Mouse (Mus musculus) midbrain, embryonic 10.5 days (tissue): ENCODE measurements at regions not wholly inside any gene's neighbourhood (a gene's known extent, or its start where the extent isn't known, plus 50 kb on each side); places are given as distances from the start of the nearest gene placed in this dataset.

ENCODE experiments used
- DNase-seq: peaks from one replicate; pipeline ENCODE4 v3.0.0-alpha.2; 2017; ENCODE audit warnings: low spot score
- H3K27ac ChIP-seq: fragments of 300-500 bp; sonication (generic); replicated peaks from 2 replicates; pipeline ENCODE4 v1.5.1; 2016; ENCODE audit warnings: mild to moderate bottlenecking
- H3K27me3 ChIP-seq: fragments of 300-500 bp; sonication (generic); 2 replicates; pipeline ENCODE4 v1.6.1; 2016; ENCODE audit warnings: low read depth, mild to moderate bottlenecking; ENCODE audit not compliant: poor library complexity, severe bottlenecking
- H3K36me3 ChIP-seq: fragments of 300-500 bp; sonication (generic); 2 replicates; pipeline ENCODE4 v1.6.1; 2016; ENCODE audit warnings: mild to moderate bottlenecking, moderate library complexity
- H3K4me1 ChIP-seq: fragments of 300-500 bp; sonication (generic); 2 replicates; pipeline ENCODE4 v1.6.1; 2016
- H3K4me3 ChIP-seq: fragments of 300-500 bp; sonication (generic); 2 replicates; pipeline ENCODE4 v1.5.1; 2016; ENCODE audit warnings: mild to moderate bottlenecking, moderate library complexity
- H3K9me3 ChIP-seq: fragments of 300-500 bp; sonication (generic); replicated peaks from 2 replicates; pipeline ENCODE4 v1.6.1; 2016; ENCODE audit warnings: mild to moderate bottlenecking
- WGBS: fragments of 180-500 bp; shearing (Covaris S2); methylation state at CpG from one replicate; pipeline ENCODE4 v1.1.7; 2016; 5-methylcytosine and 5-hydroxymethylcytosine counted together

DNA sequence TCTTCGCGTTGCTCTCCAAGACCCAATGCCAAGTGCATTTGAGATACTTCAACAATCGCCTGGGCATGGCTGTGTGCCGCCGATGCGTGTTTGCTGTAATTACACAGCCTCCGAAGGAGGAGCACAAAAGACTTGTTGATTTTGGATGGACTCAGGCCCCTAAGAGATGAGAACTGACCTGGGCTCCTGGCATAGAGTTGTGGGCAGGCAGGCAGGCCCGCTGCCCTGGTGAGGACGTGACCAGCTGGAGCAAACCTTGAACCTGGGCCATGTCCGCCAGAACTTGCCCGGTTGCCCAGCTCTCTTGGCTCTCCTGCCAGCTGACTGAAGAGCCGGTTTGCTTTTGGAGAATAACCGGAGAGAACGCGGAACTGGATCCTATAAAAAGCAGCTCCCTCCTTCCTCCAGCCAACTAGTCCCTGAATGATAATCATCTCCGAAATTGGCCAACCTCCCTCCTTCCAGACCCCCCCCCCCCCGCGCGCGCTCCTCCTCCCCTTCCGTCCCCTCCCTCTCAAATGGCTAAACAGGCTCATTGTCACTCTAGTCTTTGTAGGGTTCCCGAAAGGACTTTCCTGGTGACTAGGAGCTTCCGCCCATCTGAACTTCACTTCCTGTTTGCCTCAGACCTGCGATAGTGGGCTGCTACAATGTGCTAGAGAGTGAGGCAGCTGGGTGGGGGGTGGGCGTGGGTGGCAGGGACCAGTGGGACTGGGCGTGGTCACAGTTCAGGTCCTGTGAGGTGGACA, 237.5 kb downstream of the Uaca start:
- Histone ChIP-seq H3K27me3 (peaks cover 15% of the 10 kb centered on the region), H3K4me1 (peaks cover 25% of the 10 kb centered on the region), H3K9me3 (no peaks in the 10 kb centered on the region), H3K4me3 (no peak overlapping the region), H3K36me3 (no peaks in the 10 kb centered on the region), H3K27ac (no peak overlapping the region; the same call in 1 of the 2 replicates)
- DNase-seq, result no peak
- 84% methylated on average over 26 of the region's 26 CpGs for WGBS

- Histone ChIP-seq H3K4me3 (no peak overlapping the region), H3K27me3 (peaks cover 12% of the 10 kb centered on the region), H3K36me3 (no peaks in the 10 kb centered on the region), H3K9me3 (no peaks in the 10 kb centered on the region), H3K27ac (0 out of 2 replicates have a peak overlapping the region, but pooled peaks have one; percentile 42), H3K4me1 (peaks cover 26% of the 10 kb centered on the region)
- DNase-seq, result no peak
- 92% methylated on average over 23 of the region's 23 CpGs for WGBS
Measured at GRCm38 (mm10) chr9:61032448-61033433, 238.4 kb downstream of the Uaca start.

DNA sequence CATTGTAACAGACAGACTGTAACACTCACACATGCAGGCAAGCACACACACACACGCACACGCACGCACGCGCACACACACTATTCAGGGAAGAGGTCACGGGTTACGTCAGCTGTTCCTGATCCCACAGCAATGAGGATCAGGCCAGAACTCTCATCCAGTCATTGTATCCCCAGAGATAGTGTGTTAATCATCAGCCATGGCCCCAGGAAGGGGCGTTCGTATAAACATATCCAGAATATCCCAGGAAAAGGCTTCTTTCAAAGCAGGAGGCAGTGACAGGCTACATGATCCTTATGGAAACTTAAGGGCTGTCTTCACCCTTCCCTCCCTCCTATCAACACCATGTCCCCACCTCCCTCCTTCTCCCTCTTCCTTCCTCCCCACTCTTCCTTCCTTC, 239.3 kb downstream of the Uaca start:
- WGBS, result 77% methylated on average over 9 of the region's 9 CpGs
- Histone ChIP-seq H3K9me3 (no peaks in the 10 kb centered on the region), H3K4me1 (peaks cover 30% of the 10 kb centered on the region), H3K27ac (0 out of 2 replicates have a peak overlapping the region, but pooled peaks have one; percentile 42), H3K4me3 (no peak overlapping the region), H3K36me3 (no peaks in the 10 kb centered on the region), H3K27me3 (peaks cover 18% of the 10 kb centered on the region)
- no peak for DNase-seq

- Histone ChIP-seq H3K9me3 (no peaks in the 10 kb centered on the region), H3K27ac (peak overlapping the region; percentile 1), H3K4me1 (peaks cover 34% of the 10 kb centered on the region), H3K27me3 (peaks cover 33% of the 10 kb centered on the region), H3K4me3 (no peak overlapping the region), H3K36me3 (no peaks in the 10 kb centered on the region)
- no peak for DNase-seq
- 40% methylated on average over 2 of the region's 2 CpGs for WGBS
Measured at GRCm38 (mm10) chr9:61042063-61042462, 247.7 kb downstream of the Uaca start.

DNA sequence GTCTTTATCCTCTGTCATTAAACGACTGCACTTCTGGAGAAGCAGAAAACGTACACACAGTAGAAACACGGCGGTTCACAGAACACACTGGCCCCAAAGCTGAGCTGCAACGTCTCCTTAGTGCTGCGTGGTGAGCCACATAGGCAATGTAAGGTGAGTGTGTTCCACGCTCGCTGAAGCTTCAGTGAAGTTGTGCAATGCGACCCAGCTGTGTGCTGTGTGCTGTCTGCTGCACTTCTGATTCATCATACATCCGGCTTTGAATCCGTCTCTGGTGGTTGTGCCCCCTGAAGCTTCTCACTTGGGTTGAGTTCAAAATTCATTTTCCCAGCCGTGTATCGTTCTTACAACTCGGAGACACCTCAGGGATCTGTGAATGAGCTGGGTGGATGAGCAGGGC, 250.6 kb downstream of the Uaca start:
- no peak overlapping the region for H3K27ac ChIP-seq
- no peaks in the 10 kb centered on the region for H3K36me3 ChIP-seq
- WGBS, result 91% methylated on average over 14 of the region's 14 CpGs
- no peaks in the 10 kb centered on the region for H3K9me3 ChIP-seq
- H3K4me1 ChIP-seq, result peaks cover 19% of the 10 kb centered on the region
- no peak for DNase-seq
- no peak overlapping the region for H3K4me3 ChIP-seq
- H3K27me3 ChIP-seq, result peaks cover 31% of the 10 kb centered on the region

GRCm38 (mm10) chr9:61046517-61046916, 252.2 kb downstream of the Uaca start:
- DNase-seq, result peak; percentile 77
- Histone ChIP-seq H3K9me3 (no peaks in the 10 kb centered on the region; the same call in 1 of the 2 replicates), H3K4me1 (peaks cover 18% of the 10 kb centered on the region), H3K4me3 (no peak overlapping the region), H3K36me3 (no peaks in the 10 kb centered on the region), H3K27me3 (peaks cover 31% of the 10 kb centered on the region), H3K27ac (no peak overlapping the region)
- 23% methylated on average over 7 of the region's 7 CpGs for WGBS

GRCm38 (mm10) chr9:61047289-61047688, 252.9 kb downstream of the Uaca start:
- Histone ChIP-seq H3K9me3 (no peaks in the 10 kb centered on the region; the same call in 1 of the 2 replicates), H3K36me3 (no peaks in the 10 kb centered on the region), H3K4me1 (peaks cover 10% of the 10 kb centered on the region), H3K4me3 (no peak overlapping the region), H3K27me3 (peaks cover 30% of the 10 kb centered on the region), H3K27ac (no peak overlapping the region)
- WGBS, result 83% methylated on average over 11 of the region's 11 CpGs
- DNase-seq, result no peak

DNA sequence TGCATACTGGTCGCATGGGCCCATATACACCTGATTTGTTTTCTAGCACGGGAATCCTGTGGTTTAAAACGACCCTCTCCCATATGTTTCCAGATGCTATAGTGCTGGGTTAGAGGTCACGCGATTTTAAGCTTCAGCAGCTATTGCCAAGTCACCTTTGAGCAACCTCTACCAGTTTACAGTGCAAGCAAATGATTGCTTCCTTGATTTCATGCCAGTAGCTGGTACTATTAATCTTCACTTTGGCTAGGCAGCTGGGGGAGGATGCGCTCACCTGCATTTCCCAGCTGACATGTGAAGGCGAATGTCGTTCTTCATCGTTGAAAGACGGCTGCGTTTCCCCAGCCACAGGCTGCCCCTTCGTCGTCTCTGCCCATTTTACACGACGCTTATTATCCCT, 254.2 kb downstream of the Uaca start:
- Histone ChIP-seq H3K36me3 (no peaks in the 10 kb centered on the region), H3K27me3 (peaks cover 26% of the 10 kb centered on the region), H3K27ac (no peak overlapping the region), H3K9me3 (no peaks in the 10 kb centered on the region; the same call in 1 of the 2 replicates), H3K4me1 (peaks cover 9% of the 10 kb centered on the region; the same call in 1 of the 2 replicates), H3K4me3 (no peak overlapping the region)
- 89% methylated on average over 15 of the region's 15 CpGs for WGBS
- no peak for DNase-seq

GRCm38 (mm10) chr9:61052621-61053020, 258.3 kb downstream of the Uaca start:
- Histone ChIP-seq H3K9me3 (no peaks in the 10 kb centered on the region; the same call in 1 of the 2 replicates), H3K27ac (no peak overlapping the region), H3K4me1 (peaks cover 23% of the 10 kb centered on the region), H3K4me3 (no peak overlapping the region), H3K36me3 (no peaks in the 10 kb centered on the region), H3K27me3 (peaks cover 34% of the 10 kb centered on the region)
- 92% methylated on average over 12 of the region's 12 CpGs for WGBS
- no peak for DNase-seq

DNA sequence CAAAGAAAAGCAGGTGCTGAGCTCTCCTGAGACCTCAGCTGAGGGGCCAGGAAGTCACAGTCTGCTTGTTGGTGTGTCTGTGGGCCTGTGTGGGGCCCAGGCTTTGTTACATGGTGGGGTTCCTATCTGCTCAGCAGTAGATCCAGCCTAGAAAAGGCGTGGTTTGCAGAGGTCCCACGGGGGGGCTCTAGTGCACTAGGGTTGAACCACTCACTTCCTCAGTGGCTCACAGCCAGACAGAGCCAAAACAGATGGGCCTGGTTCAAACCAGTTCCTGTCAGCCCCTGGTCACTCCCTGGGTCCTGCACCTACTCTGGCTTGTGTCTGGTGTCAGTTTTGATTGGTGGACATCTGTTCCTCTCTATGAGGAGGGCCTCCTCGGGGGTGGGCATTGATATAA, 260.1 kb downstream of the Uaca start:
- H3K4me3 ChIP-seq, result no peak overlapping the region
- H3K27me3 ChIP-seq, result peaks cover 31% of the 10 kb centered on the region
- WGBS, result 63% methylated on average over 3 of the region's 3 CpGs
- peak; percentile 33 for DNase-seq
- H3K9me3 ChIP-seq, result peaks cover 3% of the 10 kb centered on the region
- H3K36me3 ChIP-seq, result no peaks in the 10 kb centered on the region
- H3K27ac ChIP-seq, result peak overlapping the region; percentile 50
- H3K4me1 ChIP-seq, result peaks cover 24% of the 10 kb centered on the region

GRCm38 (mm10) chr9:61055392-61055791, 261.1 kb downstream of the Uaca start:
- Histone ChIP-seq H3K27ac (no peak overlapping the region), H3K27me3 (peaks cover 31% of the 10 kb centered on the region), H3K36me3 (no peaks in the 10 kb centered on the region), H3K4me1 (peaks cover 24% of the 10 kb centered on the region), H3K4me3 (no peak overlapping the region), H3K9me3 (peaks cover 10% of the 10 kb centered on the region)
- 86% methylated on average over 3 of the region's 3 CpGs for WGBS
- DNase-seq, result no peak

GRCm38 (mm10) chr9:61055928-61056730, 261.8 kb downstream of the Uaca start:
- peaks cover 24% of the 10 kb centered on the region for H3K4me1 ChIP-seq
- no peak for DNase-seq
- 89% methylated on average over 15 of the region's 15 CpGs for WGBS
- H3K4me3 ChIP-seq, result no peak overlapping the region
- H3K27ac ChIP-seq, result peak overlapping the region; percentile 47
- H3K9me3 ChIP-seq, result peaks cover 10% of the 10 kb centered on the region
- H3K36me3 ChIP-seq, result no peaks in the 10 kb centered on the region
- H3K27me3 ChIP-seq, result peaks cover 31% of the 10 kb centered on the region
